Mouse (Mus musculus): Measurements from ENCODE around the gene Dolpp1.

GRCm38 (mm10) chr2:30381377-30381725 lies 10.7 kb upstream of the Dolpp1 start:
- TF ChIP-seq GATA1 (IDR thresholded peaks at IDR 0.05; ENCODE audit: low read length) (no peak), TAL1 (IDR thresholded peaks at IDR 0.05; ENCODE audit: low read length) (no peak)
